Mouse (Mus musculus) embryonic fibroblast, embryonic 13.5 days (primary cell): Measurements from ENCODE around the gene Fkbp5.

Experiments used
- CTCF ChIP-seq: IDR thresholded peaks from 2 replicates; pipeline ENCODE4 v1.5.1; 2011; ENCODE audit warnings: mild to moderate bottlenecking, control low read depth, low read length, moderate library complexity, borderline replicate concordance; ENCODE audit not compliant: insufficient read depth
- POLR2A ChIP-seq: IDR thresholded peaks from 2 replicates; pipeline ENCODE4 v1.6.1; 2011; ENCODE audit warnings: low read depth, mild to moderate bottlenecking, control low read depth, low read length, moderate library complexity

DNA sequence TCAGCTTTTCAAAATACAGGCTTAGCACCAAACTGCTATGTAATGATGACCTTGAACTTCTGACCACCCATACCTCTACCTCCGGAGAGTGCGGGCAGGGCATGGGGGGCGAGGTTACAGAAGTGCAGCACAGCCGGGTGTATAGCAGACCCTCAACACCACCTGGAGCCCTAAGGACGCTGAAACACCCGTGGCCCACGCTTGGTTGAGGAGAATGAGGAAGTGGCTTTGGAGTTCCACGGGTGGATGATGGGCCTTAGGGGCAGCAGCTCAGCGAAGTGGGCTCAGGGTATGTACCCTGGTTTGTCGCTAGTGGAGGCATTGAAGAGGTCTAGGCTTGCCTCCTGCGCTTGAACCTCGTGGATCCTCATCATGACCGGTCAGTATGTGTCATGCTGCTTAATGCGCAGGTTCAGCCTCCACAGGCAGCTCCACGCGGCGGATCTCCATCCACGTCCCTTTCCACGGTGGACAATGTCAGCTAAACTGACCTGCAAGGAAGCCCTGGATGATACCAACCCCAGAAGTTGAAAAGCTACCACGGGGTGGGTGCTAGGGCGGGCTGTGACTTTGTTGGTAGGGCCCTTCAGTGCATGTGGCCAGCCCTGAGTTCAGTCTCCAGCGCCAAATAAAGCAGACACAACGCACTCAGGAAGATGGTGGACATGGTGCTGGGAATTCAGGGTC lies 6.8 kb upstream of the Fkbp5 start:
- TF ChIP-seq CTCF = no peak
- TF ChIP-seq POLR2A = no peak
